Mouse (Mus musculus) kidney, embryonic 14.5 days (tissue): ENCODE measurements around the gene 6430571L13Rik. TPM values are rescaled to one million over a fixed set of nuclear protein-coding genes. Genes with fewer than 3 reads are reported as not detected.

Experiments used
- ATAC-seq: fragments of 200-750 bp; cut with Nextera tagmentation; 2 replicates; pipeline ENCODE4 v1.8.0; 2017; ENCODE audit warnings: moderate number of reproducible peaks, mild to moderate bottlenecking, moderate TSS enrichment, moderate library complexity; ENCODE audit not compliant: low FRiP score, low TSS enrichment
- H3K27ac ChIP-seq: fragments of 300-500 bp; sonication (generic); 2 replicates; pipeline ENCODE4 v1.5.1; 2014; ENCODE audit warnings: low read depth, mild to moderate bottlenecking, low read length, moderate library complexity, mixed read lengths
- H3K27me3 ChIP-seq: fragments of 300-500 bp; sonication (generic); 2 replicates; pipeline ENCODE4 v1.6.1; 2014; ENCODE audit warnings: mild to moderate bottlenecking, low read length; ENCODE audit not compliant: control insufficient read depth, insufficient read depth
- H3K36me3 ChIP-seq: fragments of 300-500 bp; sonication (generic); 2 replicates; pipeline ENCODE4 v1.6.1; 2014; ENCODE audit warnings: low read length, mixed read lengths; ENCODE audit not compliant: control insufficient read depth, insufficient read depth
- H3K4me1 ChIP-seq: fragments of 300-500 bp; sonication (generic); 2 replicates; pipeline ENCODE4 v1.6.1; 2014; ENCODE audit warnings: low read length, mixed read lengths; ENCODE audit not compliant: control insufficient read depth, insufficient read depth
- H3K4me2 ChIP-seq: fragments of 300-500 bp; sonication (generic); replicated peaks from 2 replicates; pipeline ENCODE4 v1.6.1; 2014; ENCODE audit warnings: low read depth, mild to moderate bottlenecking, low read length
- H3K4me3 ChIP-seq: fragments of 300-500 bp; sonication (generic); 2 replicates; pipeline ENCODE4 v1.5.1; 2014; ENCODE audit warnings: mild to moderate bottlenecking, low read length
- H3K9ac ChIP-seq: fragments of 300-500 bp; sonication (generic); 2 replicates; pipeline ENCODE4 v1.6.1; 2014; ENCODE audit warnings: low read depth, mild to moderate bottlenecking, low read length, moderate library complexity
- H3K9me3 ChIP-seq: fragments of 300-500 bp; sonication (generic); 2 replicates; pipeline ENCODE4 v1.6.1; 2016; ENCODE audit warnings: low read length; ENCODE audit not compliant: control insufficient read depth
- WGBS: fragments of 180-500 bp; shearing (Covaris S2); extraction: QIAGEN DNeasy Blood & Tissue Kit; methylation state at CpG from one replicate; pipeline ENCODE4 v1.1.7; 2014; 5-methylcytosine and 5-hydroxymethylcytosine counted together
- polyA plus RNA-seq: library from polyadenylated mRNA; unstranded; fragments of >200 nt; fragmentation: Nextera tagmentation; extraction: Ambion mirVana; gene quantifications from 2 replicates; pipeline ENCODE4 v1.2.1, GENCODE M21; 2014

The 6430571L13Rik gene
- polyA plus RNA-seq, 1 experiment from 2014 or later, result 0.31 TPM

DNA sequence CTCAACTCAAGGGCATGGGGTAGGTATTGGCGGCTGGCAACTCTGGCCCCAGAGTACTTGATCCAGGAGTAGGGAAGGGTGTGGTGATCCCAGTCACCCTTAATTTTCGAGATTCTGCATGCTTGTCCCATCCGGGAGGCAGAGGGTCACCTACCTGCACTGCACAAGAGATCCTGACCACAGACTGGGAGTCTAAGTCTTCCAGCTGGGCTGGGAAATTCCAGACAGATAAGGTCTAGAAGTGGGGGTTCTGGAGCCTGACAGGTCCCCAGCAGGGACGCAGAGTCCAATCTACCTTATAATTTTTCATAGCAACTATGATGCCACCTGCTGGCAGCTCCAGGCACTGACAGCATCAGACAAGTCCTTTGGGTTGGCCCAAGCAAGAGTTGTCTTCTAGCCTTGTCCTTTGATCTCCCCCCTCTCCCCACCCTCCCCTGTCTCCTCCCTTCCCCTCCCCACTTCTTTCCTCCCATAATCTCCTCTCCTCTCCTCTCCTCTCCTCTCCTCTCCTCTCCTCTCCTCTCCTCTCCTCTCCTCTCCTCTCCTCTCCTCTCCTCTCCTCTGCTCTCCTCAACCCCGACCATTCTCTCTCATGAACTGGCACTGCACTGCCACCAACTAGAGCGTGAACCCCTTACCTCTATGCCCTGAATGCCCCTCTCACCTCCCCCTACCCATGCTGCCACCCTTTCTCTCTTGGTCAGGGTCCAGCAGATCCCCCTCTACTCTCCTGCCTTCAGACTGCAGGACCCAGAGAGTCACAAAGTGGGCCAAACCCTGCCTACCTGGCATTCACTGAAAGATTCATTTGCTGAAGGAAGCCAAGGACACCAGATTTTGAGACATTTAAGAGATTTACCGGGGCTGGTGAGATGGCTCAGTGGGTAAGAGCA, 15.7 kb downstream of the 6430571L13Rik start:
- no peaks in the 10 kb centered on the region for H3K36me3 ChIP-seq
- H3K4me3 ChIP-seq, result no peak overlapping the region
- H3K27ac ChIP-seq, result no peak overlapping the region
- H3K4me1 ChIP-seq, result no peaks in the 10 kb centered on the region
- H3K27me3 ChIP-seq, result peaks cover 7% of the 10 kb centered on the region; the same call in 1 of the 2 replicates
- no peak overlapping the region for H3K9ac ChIP-seq
- no peak overlapping the region for H3K4me2 ChIP-seq
- 52% methylated on average over 7 of the region's 7 CpGs for WGBS
- 0 out of 2 replicates have a peak, but pooled peaks have one; percentile 25 for ATAC-seq
- no peaks in the 10 kb centered on the region for H3K9me3 ChIP-seq

DNA sequence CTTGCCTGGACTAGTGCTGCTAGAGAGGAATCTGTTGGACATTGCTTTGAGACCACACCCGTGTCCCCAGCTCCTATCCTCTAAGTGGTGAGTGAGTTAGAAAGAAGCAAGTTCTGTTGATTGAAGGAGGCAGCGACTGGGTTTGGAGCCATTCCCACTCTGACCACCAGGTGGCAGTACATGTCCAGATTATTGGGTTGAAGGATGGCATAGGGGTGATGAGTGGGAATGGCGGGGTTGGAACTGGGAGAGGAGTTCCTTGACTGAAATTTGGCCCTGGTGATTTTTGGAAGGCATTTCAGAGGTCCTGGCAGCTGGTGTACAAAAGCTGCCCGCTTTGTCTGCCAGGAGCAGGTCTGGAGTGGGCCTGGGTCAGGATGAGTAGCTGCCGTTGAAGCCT, 17.2 kb downstream of the 6430571L13Rik start:
- no peak overlapping the region for H3K27ac ChIP-seq
- no peak overlapping the region for H3K4me2 ChIP-seq
- H3K9ac ChIP-seq, result no peak overlapping the region
- H3K4me1 ChIP-seq, result no peaks in the 10 kb centered on the region
- peaks cover 7% of the 10 kb centered on the region; the same call in 1 of the 2 replicates for H3K27me3 ChIP-seq
- no peaks in the 10 kb centered on the region for H3K36me3 ChIP-seq
- no peak overlapping the region for H3K4me3 ChIP-seq
- 20% methylated on average over 5 of the region's 5 CpGs for WGBS
- no peak for ATAC-seq
- no peaks in the 10 kb centered on the region for H3K9me3 ChIP-seq

DNA sequence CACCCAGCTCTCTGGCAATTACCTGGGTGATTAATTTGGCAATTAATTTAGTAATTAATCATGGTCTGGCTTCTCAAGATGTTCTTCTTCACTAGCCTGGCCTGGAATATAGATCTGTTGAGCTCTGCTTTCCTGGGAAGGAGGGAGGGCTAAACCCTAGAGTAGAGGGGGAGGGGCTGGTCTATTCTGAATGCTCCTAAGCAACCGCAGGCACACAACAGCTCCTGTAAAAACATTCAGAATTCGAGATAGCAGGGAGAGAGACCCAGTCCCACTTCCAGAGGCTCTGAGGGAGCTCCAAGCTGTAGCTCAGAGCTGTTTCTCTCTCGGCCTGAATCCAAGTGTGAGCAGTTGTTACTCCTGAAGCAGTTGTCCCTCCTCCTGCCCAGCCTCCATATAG, 20.6 kb downstream of the 6430571L13Rik start:
- no peak overlapping the region for H3K9ac ChIP-seq
- no peaks in the 10 kb centered on the region for H3K9me3 ChIP-seq
- no peak overlapping the region for H3K4me3 ChIP-seq
- 14% methylated on average over 3 of the region's 3 CpGs for WGBS
- ATAC-seq, result peak; percentile 47; the same call in 1 of the 2 replicates
- H3K27me3 ChIP-seq, result no peaks in the 10 kb centered on the region
- no peak overlapping the region for H3K4me2 ChIP-seq
- no peaks in the 10 kb centered on the region for H3K36me3 ChIP-seq
- no peaks in the 10 kb centered on the region for H3K4me1 ChIP-seq
- no peak overlapping the region for H3K27ac ChIP-seq

GRCm38 (mm10) chr9:107366644-107367043, 26.2 kb downstream of the 6430571L13Rik start:
- Histone ChIP-seq H3K4me1 (peaks cover 10% of the 10 kb centered on the region; the same call in 1 of the 2 replicates), H3K4me3 (no peak overlapping the region), H3K9me3 (no peaks in the 10 kb centered on the region), H3K27ac (no peak overlapping the region), H3K36me3 (no peaks in the 10 kb centered on the region), H3K27me3 (no peaks in the 10 kb centered on the region), H3K9ac (no peak overlapping the region), H3K4me2 (no peak overlapping the region)
- ATAC-seq, result no peak
- 2% methylated on average over 3 of the region's 3 CpGs for WGBS

DNA sequence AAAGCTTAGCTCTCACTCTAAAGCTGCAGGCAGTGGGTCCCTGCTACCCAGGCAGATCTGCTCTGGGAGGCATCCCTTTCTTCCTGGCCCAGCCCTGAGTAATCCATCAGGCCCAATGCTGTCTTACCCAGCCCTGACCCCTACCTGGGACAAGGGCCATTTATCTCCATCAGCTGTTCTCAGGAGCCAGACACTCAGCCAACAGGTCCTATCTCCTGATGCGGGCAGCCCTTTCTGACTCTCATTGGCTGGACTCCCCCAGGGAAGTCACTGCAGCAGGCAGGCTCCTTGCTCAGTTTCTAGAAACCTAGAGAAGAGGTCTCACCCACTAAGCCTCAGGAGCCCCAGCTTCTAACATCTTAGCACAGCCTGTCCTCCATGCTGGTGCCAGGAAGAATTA, 27.9 kb downstream of the 6430571L13Rik start:
- H3K4me3 ChIP-seq, result no peak overlapping the region
- H3K9me3 ChIP-seq, result no peaks in the 10 kb centered on the region
- no peak for ATAC-seq
- H3K4me2 ChIP-seq, result no peak overlapping the region
- no peak overlapping the region for H3K9ac ChIP-seq
- no peaks in the 10 kb centered on the region for H3K36me3 ChIP-seq
- peaks cover 10% of the 10 kb centered on the region; the same call in 1 of the 2 replicates for H3K4me1 ChIP-seq
- no peaks in the 10 kb centered on the region for H3K27me3 ChIP-seq
- no peak overlapping the region for H3K27ac ChIP-seq
- 81% methylated on average over 1 of the region's 1 CpGs for WGBS

DNA sequence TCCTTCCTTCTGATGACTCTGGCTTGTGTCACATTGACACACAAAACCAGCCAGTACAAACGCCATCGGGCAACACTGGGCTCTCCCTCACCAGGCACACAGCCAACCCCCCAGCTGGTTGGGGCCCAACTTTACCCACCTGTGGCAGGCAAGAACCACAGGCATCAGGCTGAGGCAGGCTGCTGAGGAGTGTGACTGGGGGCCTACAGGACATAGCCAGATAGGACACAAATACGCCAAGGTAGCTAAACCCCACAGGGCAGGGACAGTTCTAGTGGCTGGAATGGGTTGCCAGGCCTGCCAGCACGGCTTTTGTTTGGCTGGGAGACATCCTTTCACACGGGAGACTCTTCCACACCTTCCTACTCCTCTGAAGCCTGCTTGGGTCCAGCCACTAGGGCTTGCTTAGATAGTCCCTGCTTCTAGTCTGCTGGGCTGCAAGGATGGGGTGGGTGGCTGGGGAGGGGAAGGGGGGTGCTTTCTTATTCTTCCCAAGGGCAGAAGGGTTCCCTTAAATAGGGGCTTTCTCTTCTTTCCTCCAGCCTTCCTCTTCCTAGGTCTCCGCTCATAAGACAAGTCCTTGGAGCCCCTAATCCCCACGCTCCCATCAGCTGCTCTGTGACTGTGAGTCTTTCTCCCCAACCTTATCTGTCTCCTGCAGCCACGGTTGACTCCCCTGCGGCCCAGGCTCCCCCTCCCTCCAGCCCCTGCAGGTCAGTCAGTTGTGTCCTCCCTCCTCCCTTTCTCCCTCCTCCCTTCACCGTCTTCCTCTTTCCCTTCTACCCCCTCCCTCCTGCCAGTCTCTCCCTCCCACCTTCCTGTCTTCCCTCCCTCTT, 29.1 kb downstream of the 6430571L13Rik start:
- H3K9me3 ChIP-seq, result no peaks in the 10 kb centered on the region
- ATAC-seq, result peak; percentile 54; the same call in 1 of the 2 replicates
- H3K9ac ChIP-seq, result no peak overlapping the region
- H3K36me3 ChIP-seq, result no peaks in the 10 kb centered on the region
- no peak overlapping the region for H3K4me3 ChIP-seq
- no peak overlapping the region for H3K4me2 ChIP-seq
- no peak overlapping the region for H3K27ac ChIP-seq
- H3K4me1 ChIP-seq, result peaks cover 10% of the 10 kb centered on the region; the same call in 1 of the 2 replicates
- 24% methylated on average over 10 of the region's 10 CpGs for WGBS
- no peaks in the 10 kb centered on the region; the same call in 1 of the 2 replicates for H3K27me3 ChIP-seq

DNA sequence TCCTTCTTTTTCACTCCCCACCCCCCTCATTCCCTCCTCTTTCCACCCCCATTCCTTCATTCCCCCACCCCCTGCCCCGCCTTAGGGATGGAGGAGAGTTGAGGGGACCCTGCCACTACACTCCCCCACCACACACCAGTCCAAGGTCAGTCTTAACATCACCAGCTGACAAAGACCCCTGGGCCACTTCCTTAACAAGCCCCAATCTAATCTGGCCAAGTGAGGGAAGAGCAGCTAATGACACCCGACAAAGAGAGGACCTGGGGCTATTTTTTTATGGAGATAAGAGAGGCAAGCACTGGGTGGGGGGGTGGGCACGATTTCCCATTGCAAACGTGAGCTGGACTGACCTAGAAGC, 29.7 kb downstream of the 6430571L13Rik start:
- Histone ChIP-seq H3K27ac (no peak overlapping the region), H3K4me3 (no peak overlapping the region), H3K9me3 (no peaks in the 10 kb centered on the region), H3K27me3 (peaks cover 4% of the 10 kb centered on the region; the same call in 1 of the 2 replicates), H3K36me3 (no peaks in the 10 kb centered on the region), H3K4me1 (peaks cover 10% of the 10 kb centered on the region; the same call in 1 of the 2 replicates), H3K9ac (no peak overlapping the region), H3K4me2 (no peak overlapping the region)
- peak; percentile 34; the same call in 1 of the 2 replicates for ATAC-seq
- 2% methylated on average over 4 of the region's 4 CpGs for WGBS

GRCm38 (mm10) chr9:107372441-107372840, 32.0 kb downstream of the 6430571L13Rik start:
- WGBS, result 63% methylated on average over 4 of the region's 4 CpGs
- Histone ChIP-seq H3K4me3 (no peak overlapping the region), H3K9ac (no peak overlapping the region), H3K27me3 (peaks cover 22% of the 10 kb centered on the region; the same call in 1 of the 2 replicates), H3K4me1 (peaks cover 10% of the 10 kb centered on the region; the same call in 1 of the 2 replicates), H3K27ac (no peak overlapping the region), H3K36me3 (no peaks in the 10 kb centered on the region), H3K9me3 (no peaks in the 10 kb centered on the region), H3K4me2 (no peak overlapping the region)
- ATAC-seq, result no peak
